Mouse (Mus musculus) limb, embryonic 11.5 days (tissue): ENCODE measurements at regions not wholly inside any gene's neighbourhood (a gene's known extent, or its start where the extent isn't known, plus 50 kb on each side); places are given as distances from the start of the nearest gene placed in this dataset.

Experiments
- ATAC-seq: fragments of 200-750 bp; cut with Nextera tagmentation; 2 replicates; pipeline ENCODE4 v1.8.0; 2017; ENCODE audit warnings: low read depth; ENCODE audit not compliant: insufficient number of reproducible peaks, low FRiP score, low TSS enrichment
- DNase-seq: peaks from one replicate; pipeline ENCODE4 v3.0.0-alpha.2; 2015; ENCODE audit warnings: low spot score
- H3K27ac ChIP-seq: fragments of 300-500 bp; sonication (generic); replicated peaks from 2 replicates; pipeline ENCODE4 v1.5.1; 2014; ENCODE audit warnings: low read depth, mild to moderate bottlenecking, low read length
- H3K27me3 ChIP-seq: fragments of 300-500 bp; sonication (generic); 2 replicates; pipeline ENCODE4 v1.6.1; 2014; ENCODE audit warnings: mild to moderate bottlenecking, low read length, mixed read lengths; ENCODE audit not compliant: control insufficient read depth, insufficient read depth
- H3K36me3 ChIP-seq: fragments of 300-500 bp; sonication (generic); 2 replicates; pipeline ENCODE4 v1.6.1; 2014; ENCODE audit warnings: mild to moderate bottlenecking, low read length, moderate library complexity, mixed read lengths; ENCODE audit not compliant: control insufficient read depth, insufficient read depth
- H3K4me1 ChIP-seq: fragments of 300-500 bp; sonication (generic); 2 replicates; pipeline ENCODE4 v1.6.1; 2014; ENCODE audit warnings: low read length, mixed read lengths; ENCODE audit not compliant: control insufficient read depth, insufficient read depth
- H3K4me2 ChIP-seq: fragments of 300-500 bp; sonication (generic); 2 replicates; pipeline ENCODE4 v1.6.1; 2014; ENCODE audit warnings: low read depth, mild to moderate bottlenecking, moderate library complexity; ENCODE audit not compliant: severe bottlenecking
- H3K4me3 ChIP-seq: fragments of 300-500 bp; sonication (generic); 2 replicates; pipeline ENCODE4 v1.5.1; 2014; ENCODE audit warnings: low read depth, low read length
- H3K9ac ChIP-seq: fragments of 300-500 bp; sonication (generic); 2 replicates; pipeline ENCODE4 v1.6.1; 2014; ENCODE audit warnings: mild to moderate bottlenecking, low read length
- H3K9me3 ChIP-seq: fragments of 300-500 bp; sonication (generic); 2 replicates; pipeline ENCODE4 v1.6.1; 2016; ENCODE audit warnings: low read length; ENCODE audit not compliant: control insufficient read depth
- WGBS: fragments of 180-500 bp; shearing (Covaris S2); extraction: QIAGEN DNeasy Blood & Tissue Kit; methylation state at CpG from one replicate; pipeline ENCODE4 v1.1.7; 2014; 5-methylcytosine and 5-hydroxymethylcytosine counted together

DNA sequence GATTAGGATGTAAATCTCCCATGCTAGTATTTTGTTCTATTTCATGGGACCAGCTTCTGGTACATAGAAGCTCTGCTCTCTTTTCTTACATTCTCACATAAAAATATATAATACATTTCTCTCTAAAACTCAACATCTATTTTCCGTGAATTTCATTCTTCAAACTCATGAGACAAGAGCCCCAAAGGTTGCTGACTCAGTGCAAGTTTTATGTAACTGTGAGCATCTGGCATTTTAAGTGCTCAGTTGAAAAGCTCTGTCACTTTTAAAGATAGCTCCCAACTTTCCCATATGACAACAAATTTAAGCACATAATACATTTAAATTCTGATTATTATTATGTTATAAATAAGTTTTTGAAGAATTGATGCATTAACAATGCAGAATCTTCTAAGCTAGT lies 268.5 kb downstream of the AW209491 start:
- Histone ChIP-seq H3K27ac (no peak overlapping the region), H3K4me2 (no peak overlapping the region), H3K4me1 (no peaks in the 10 kb centered on the region), H3K36me3 (no peaks in the 10 kb centered on the region), H3K27me3 (no peaks in the 10 kb centered on the region), H3K9me3 (no peaks in the 10 kb centered on the region), H3K4me3 (no peak overlapping the region), H3K9ac (no peak overlapping the region)
- DNase-seq (no peak), ATAC-seq (no peak)
- 73% methylated on average over 1 of the region's 1 CpGs for WGBS

DNA sequence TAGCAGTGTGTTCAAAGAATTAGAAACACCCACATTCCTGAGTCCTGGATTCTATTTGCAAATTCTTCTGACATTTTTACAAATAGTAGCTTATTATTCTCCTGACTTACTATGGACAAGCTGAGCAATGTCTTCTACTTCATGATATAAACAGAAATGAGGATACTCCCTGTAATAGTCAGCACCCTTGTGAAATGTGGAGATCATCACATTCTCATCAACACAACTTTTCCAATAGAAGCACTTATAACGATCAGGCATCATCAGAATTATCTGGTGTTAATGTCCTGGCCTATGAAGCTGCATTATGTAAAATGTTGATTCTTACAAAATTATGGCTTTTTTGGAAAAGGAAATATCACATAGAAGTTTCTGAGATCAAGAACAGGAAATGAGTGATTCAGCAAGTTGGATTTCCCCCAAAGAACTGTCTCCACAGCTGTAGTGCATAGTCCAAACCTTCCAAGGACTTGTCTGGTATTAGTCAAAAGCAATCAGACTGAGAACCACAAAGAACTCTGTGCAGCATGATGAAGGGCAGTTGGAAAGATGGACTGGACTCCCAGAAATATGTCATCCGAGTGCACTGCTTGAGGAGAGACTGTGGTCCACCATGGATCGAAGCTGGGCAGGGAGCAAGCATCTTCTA lies 300.3 kb downstream of the AW209491 start:
- 91% methylated on average over 3 of the region's 3 CpGs for WGBS
- H3K9ac ChIP-seq = no peak overlapping the region
- no peak overlapping the region for H3K4me2 ChIP-seq
- H3K27ac ChIP-seq = no peak overlapping the region
- no peaks in the 10 kb centered on the region for H3K27me3 ChIP-seq
- H3K4me1 ChIP-seq = no peaks in the 10 kb centered on the region
- DNase-seq (no peak), ATAC-seq (no peak)
- no peaks in the 10 kb centered on the region for H3K36me3 ChIP-seq
- H3K9me3 ChIP-seq = no peaks in the 10 kb centered on the region
- no peak overlapping the region for H3K4me3 ChIP-seq

DNA sequence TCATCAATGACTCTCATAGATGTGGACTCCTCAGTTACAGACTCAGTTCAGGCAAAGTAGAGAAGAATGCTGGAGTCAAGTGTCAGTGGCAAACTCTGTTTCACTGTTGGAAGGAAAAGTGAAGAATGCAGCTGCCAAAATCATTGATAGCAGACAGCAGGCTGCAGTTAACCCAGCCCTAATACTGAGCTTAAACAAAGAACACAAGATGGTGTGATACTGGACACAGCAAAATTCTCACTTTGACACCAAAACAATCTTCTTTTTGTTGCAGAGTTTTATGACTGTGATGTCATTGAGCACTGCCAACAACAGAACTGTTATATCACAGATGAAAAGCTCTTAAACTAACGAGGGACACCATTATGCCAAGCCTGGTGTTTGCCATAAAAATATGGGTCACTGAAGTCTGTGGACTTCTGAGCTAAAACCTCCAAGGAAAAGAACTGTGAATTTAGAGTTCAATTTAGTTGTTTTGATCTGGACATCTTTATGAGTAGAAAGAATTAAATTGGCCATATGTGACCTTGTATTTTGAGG lies 336.3 kb downstream of the AW209491 start:
- H3K4me3 ChIP-seq = no peak overlapping the region
- DNase-seq (no peak), ATAC-seq (no peak)
- no peak overlapping the region for H3K9ac ChIP-seq
- no peak overlapping the region for H3K27ac ChIP-seq
- H3K4me2 ChIP-seq = no peak overlapping the region
- no peaks in the 10 kb centered on the region for H3K36me3 ChIP-seq
- H3K9me3 ChIP-seq = no peaks in the 10 kb centered on the region
- no peaks in the 10 kb centered on the region for H3K4me1 ChIP-seq
- 37% methylated on average over 1 of the region's 1 CpGs for WGBS
- H3K27me3 ChIP-seq = no peaks in the 10 kb centered on the region

DNA sequence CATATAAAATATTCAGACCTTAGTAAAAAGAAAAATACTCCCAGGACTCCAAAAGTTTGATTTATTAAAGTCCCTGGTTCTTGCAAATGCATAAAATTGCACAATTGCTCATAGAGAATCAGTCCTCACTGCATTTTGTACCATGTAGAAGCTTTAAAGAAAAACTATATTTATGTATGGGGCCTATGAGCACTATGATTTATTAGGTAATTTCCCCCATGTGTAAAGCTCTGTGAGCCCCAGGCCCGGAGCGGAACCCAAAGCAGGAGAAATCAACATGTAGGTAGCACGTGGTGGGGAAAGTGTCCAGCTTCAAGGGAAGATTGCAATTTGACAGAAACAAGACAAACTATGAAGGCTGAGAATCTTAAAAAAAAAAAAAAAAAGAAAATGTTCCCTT lies 372.7 kb downstream of the AW209491 start:
- DNase-seq (no peak), ATAC-seq (no peak)
- H3K36me3 ChIP-seq = no peaks in the 10 kb centered on the region
- no peak overlapping the region for H3K27ac ChIP-seq
- H3K9ac ChIP-seq = no peak overlapping the region
- H3K4me2 ChIP-seq = no peak overlapping the region
- H3K4me1 ChIP-seq = no peaks in the 10 kb centered on the region
- 67% methylated on average over 3 of the region's 3 CpGs for WGBS
- H3K9me3 ChIP-seq = no peaks in the 10 kb centered on the region
- no peak overlapping the region for H3K4me3 ChIP-seq
- no peaks in the 10 kb centered on the region for H3K27me3 ChIP-seq

DNA sequence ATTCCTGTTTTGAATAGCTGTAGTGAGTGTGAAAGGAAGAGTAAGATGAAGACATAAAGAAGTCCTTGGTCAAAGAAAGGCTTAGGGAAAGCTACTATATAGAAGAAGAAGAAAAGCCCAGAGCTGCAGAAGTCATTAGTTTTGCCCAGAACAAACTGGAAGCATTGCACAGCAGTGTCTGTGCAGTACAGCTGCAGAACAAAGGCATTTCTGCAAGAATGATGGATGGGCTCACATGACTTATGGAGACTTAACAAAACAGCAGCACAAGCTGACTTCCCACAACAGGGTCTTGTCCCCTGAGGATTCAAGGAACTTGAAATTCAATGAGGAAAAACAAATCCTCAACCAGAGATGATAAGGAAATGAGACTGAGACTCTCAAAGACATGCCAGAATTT lies 381.7 kb downstream of the AW209491 start:
- H3K4me3 ChIP-seq = no peak overlapping the region
- H3K4me1 ChIP-seq = no peaks in the 10 kb centered on the region
- no peaks in the 10 kb centered on the region for H3K27me3 ChIP-seq
- H3K4me2 ChIP-seq = no peak overlapping the region
- no peak overlapping the region for H3K9ac ChIP-seq
- H3K9me3 ChIP-seq = no peaks in the 10 kb centered on the region
- no peak overlapping the region for H3K27ac ChIP-seq
- H3K36me3 ChIP-seq = no peaks in the 10 kb centered on the region
- DNase-seq = no peak
- peak; percentile 44; the same call in 1 of the 2 replicates for ATAC-seq

DNA sequence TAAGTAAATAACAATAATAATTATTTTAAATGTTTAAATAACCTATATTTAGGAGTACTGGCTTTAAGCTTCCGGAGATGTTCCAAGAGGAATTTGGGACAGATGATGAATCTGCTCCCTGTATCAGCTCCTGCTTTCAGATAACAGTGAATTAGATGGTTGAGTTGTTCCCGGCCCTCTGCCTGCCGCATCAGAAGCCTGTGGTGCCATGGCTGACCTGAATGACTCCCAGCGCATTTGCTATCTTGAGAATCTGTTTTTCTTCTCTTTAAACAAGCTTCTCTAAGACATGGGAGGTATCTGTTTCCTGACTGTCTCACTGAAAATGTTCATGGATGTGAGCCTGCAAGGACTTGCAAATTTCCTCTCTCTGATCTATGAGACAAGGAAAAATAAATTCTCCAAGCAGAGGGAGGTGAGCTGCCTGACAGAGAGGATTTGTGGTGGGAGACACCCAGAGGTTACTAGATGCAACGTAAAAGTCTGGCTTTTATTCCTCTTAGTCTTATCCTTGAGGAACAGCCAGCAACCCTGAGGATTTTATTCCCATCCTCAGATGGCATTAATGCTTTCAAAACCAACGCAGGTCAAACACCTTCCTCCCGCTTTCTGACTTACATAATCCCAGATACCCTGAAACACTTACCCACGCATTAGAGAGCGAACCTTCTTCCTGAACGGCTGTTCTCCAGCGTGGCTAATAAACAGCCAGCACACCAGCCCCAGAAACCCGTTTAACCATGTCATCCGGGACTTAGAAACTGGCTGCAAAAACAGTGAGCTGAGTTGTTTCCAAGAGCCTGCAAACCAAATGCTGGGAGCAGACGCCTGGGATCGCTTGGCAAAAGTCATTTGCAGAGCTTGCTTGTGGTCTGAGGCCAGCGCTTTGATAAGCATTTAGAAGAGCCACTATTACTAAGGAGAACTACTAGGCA lies 389.1 kb downstream of the AW209491 start:
- Histone ChIP-seq H3K27me3 (0 out of 2 replicates have a peak, but pooled peaks cover 3% of the 10 kb centered on the region), H3K9ac (no peak overlapping the region), H3K36me3 (no peaks in the 10 kb centered on the region), H3K27ac (no peak overlapping the region), H3K4me3 (no peak overlapping the region), H3K4me1 (no peaks in the 10 kb centered on the region), H3K4me2 (no peak overlapping the region), H3K9me3 (no peaks in the 10 kb centered on the region)
- no peak for DNase-seq
- 47% methylated on average over 16 of the region's 16 CpGs for WGBS
- no peak for ATAC-seq

DNA sequence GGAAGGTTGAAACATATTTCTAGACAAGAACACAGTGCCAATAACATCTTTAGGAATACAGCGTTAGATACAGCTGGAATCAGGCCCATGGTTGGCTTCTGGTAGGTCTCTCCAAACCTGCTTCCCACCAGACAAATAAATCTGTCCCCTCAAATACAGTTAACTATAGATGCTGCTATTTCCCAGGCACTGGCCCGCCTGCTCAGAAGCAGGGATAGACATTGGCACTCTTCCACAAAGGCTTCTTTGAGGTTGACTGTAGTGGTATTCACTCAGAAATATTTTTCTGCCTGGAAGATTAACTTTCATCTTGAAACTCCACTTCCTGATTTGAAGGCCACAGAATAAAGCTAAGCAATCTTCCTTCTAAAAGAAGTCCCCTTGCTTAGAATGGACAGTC lies 396.6 kb downstream of the AW209491 start:
- ATAC-seq = no peak
- H3K4me1 ChIP-seq = no peaks in the 10 kb centered on the region
- H3K9me3 ChIP-seq = no peaks in the 10 kb centered on the region
- no peak overlapping the region for H3K9ac ChIP-seq
- no peak overlapping the region for H3K4me2 ChIP-seq
- 93% methylated on average over 2 of the region's 2 CpGs for WGBS
- no peak overlapping the region for H3K27ac ChIP-seq
- no peaks in the 10 kb centered on the region for H3K36me3 ChIP-seq
- H3K27me3 ChIP-seq = no peaks in the 10 kb centered on the region
- no peak overlapping the region for H3K4me3 ChIP-seq
- DNase-seq = no peak

DNA sequence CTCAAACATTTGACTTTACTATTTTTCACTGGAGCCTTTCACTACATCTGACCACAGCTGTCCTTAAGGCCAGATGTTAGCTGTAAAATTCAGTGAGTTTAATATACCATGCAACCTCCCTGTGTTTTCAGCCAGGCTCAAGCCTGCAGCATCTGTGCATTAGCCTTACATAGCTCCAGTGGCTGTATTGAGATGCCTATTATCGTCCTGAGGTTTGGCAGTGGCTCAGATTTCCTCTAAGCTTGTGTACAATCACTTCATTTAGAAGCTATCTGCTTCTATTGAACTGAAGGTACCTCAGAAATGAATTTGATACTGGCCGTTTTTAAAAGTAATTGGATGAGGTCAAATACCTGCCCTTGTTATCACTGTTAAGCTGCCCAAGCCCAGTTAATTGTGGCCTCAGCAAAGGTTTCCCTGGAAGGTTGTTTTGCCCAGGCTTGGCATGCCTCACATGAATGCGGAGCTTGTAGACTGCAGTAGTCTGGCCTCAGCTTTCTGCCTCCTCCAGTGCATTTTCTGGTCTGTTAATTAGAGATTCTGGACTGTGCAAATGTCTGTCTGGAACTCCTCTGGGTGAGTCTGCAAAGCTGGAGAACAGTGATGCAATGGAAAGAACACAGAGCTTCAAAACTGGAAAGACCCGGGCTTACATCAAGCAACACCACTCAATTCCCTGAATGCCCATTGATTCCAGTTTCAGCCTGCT lies 410.2 kb upstream of the Gli3 start:
- H3K9ac ChIP-seq = no peak overlapping the region
- no peaks in the 10 kb centered on the region for H3K36me3 ChIP-seq
- ATAC-seq (peak; percentile 89), DNase-seq (peak; percentile 48)
- WGBS = 31% methylated on average over 4 of the region's 4 CpGs
- H3K27me3 ChIP-seq = no peaks in the 10 kb centered on the region
- no peaks in the 10 kb centered on the region for H3K9me3 ChIP-seq
- 0 out of 2 replicates have a peak, but pooled peaks cover 4% of the 10 kb centered on the region for H3K4me1 ChIP-seq
- no peak overlapping the region for H3K4me2 ChIP-seq
- H3K4me3 ChIP-seq = no peak overlapping the region
- H3K27ac ChIP-seq = peak overlapping the region; percentile 37
